Mouse (Mus musculus): ENCODE data around the gene Sept4.

Gene Sept4

DNA sequence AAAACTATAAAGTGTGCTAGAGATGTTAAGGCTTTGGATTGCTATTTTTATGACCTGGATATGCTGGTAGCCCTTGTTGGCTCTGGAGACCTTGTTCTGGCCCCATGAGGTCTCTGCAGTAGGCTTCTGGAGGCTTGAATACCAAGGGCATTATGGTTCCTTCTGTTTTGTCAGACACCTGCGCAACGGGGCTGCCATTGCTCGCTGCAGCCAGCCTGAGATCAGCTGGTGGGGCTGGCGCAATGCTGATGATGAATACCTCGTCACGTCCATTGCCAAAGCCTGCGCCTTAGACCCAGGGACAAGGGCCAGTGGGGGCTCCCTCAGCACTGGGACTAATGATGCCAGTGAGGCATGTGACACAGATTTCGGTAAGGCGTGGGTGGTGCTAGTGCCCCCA is 33.5 kb downstream of the Sept4 start:
- no peak for DNase-seq

- DNase-seq, result no peak
These were observed 34.9 kb downstream of the Sept4 start for GRCm38 (mm10) chr11:87603571-87603970.

DNA sequence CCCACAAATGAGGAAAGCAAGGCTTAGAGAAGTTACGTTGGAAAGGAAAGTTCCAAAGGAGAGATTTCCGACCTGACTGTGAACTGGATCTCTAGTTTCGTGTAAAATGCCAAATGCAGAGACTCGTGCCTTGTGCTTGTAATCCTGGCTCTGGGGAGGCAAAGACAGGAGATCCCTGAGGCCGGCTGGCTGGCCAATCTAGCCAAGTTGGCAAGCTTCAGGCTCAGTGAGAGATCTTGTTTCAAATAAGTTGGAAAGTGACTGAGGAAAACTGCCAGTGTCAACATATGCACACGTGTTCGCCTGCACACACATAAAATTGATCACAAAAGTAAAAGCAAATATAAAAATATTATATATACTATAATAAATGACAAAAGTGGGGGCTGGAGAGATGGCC is 40.6 kb downstream of the Sept4 start:
- DNase-seq, result no peak

DNA sequence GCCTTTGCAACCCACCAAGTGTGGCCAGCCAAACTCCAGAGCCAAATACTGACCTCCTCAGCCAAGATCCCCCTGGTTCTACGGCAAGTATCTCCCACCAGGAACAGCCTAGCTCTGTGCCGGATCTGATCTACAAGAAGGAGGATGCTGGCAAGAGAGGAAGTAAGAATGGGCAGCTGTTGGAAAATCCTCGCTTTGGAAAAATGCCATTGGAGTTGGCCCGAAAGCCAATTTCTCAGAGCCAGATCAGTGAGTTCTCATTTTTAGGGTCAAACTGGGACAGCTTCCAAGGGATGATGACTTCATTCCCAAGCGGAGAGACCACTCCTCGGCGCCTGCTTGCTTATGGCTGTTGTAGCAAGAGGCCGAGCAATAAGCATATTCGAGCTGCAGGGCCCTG is 42.8 kb downstream of the Sept4 start:
- no peak for DNase-seq

DNA sequence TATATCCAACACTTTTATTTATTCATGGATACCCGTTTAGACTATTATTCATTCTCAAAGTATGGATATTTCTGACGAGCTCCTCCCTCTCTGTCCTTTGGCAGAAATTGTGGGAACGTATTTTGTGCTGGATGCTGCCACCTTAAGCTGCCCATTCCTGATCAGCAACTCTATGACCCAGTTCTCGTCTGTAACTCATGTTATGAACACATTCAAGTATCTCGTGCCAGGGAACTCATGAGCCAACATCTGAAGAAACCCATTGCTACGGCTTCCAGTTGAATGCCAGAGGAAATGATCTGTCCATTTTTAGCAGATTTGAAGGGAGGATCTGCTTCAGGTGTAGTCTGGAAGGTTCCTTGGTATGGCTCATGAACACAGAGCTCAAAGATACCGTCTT is 45.3 kb downstream of the Sept4 start:
- no peak for DNase-seq

GRCm38 (mm10) chr11:87615551-87615950 is 46.8 kb downstream of the Sept4 start:
- no peak for DNase-seq

DNA sequence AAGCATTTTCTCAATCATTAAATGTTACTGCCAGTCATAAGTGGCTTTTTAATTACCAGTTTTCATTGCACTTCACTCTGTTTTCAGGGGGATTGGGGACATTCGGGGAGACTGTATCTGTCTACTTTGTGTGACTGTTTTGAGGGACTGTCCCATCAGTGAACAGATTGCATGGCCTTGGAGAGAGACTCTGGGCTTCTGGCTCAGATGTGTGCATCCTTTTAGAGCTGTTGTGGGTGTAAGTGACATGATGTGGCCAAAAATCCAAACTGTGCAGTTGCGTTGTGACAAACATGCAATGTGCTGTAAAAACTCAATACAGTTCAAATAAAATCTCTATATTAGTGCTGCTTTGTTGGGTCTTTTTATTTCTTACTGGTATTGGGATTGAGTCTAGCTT is 47.2 kb downstream of the Sept4 start:
- DNase-seq, result no peak

- DNase-seq, result no peak
These were observed 48.2 kb downstream of the Sept4 start, which contains the start of gene Hsf5 for GRCm38 (mm10) chr11:87616790-87617474. Gene Hsf5 (plus strand): TSS chr11:87617164.

GRCm38 (mm10) chr11:87617606-87618005 is 48.9 kb downstream of the Sept4 start:
- no peak for DNase-seq

GRCm38 (mm10) chr11:87623160-87623559 is 54.5 kb downstream of the Sept4 start:
- DNase-seq, result no peak

- peak; percentile 56 for DNase-seq
These were observed 61.2 kb downstream of the Sept4 start for GRCm38 (mm10) chr11:87629859-87630258.

DNA sequence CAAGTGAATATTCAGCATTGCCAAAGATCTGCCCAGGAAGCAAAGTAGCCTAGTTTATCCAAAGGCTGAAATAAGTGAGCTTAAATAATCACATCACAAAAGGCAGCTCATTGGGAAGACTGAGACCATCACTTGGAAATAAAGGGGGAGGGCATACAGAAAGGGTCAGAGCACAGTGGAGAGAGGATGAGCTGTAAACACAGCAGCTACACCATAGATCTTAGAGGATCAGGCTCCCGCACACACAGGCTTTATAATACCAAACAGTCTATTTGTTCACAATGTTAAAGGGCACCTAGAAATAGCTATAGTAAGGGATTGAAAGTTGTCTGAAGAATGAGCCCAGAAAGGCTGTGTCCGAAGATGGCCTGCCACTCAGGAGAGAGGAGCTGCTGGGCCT is 70.1 kb downstream of the Sept4 start:
- no peak for DNase-seq

GRCm38 (mm10) chr11:87639206-87639605 is 70.5 kb downstream of the Sept4 start:
- DNase-seq, result peak; percentile 77

Measured in kidney, postnatal 14 days (tissue).